8 mouse cellular contexts compared by ENCODE assay signal in the genomic region with DNA sequence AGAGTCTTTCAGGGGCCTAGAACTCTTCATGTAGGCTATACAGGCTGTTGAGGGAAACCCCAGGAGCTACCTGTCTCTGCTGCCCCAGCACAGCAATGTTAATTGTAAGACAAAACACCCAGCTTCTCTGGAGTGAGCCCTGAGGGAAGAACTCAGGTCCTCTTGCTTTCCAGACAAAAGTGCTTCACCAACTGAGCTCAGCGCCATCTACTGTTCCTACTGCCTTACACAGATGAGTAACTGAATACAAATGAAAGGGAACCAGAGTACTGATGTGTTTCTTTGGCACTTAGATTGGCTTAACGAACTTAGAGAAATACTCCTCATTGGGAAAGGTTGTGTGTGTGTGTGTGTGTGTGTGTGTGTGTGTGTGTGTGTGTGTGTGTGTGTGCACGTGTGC.
DNase-seq lines count a peak whose midpoint lies in the region; ATAC-seq and TF ChIP-seq lines count a peak whose summit lies in the region.
"Had no signal": no experiment of that assay in that cellular context is flagged by ENCODE, and none has a peak within 500 bp of the region (broad histone marks: within the 10 kb centered on the region; RNA-seq: fewer than 3 reads in every experiment).

No protein-coding gene starts in this region.

- H3K27me3 ChIP-seq in kidney, postnatal 0 days (ENCODE audit: insufficient read depth, low read length): no peaks in the 10 kb centered on the region
- no peaks in the 10 kb centered on the region for H3K27me3 ChIP-seq in liver, embryonic 12.5 days (replicated peaks)
- H3K27me3 ChIP-seq: neural tube, embryonic 12.5 days had no signal

- no peaks in the 10 kb centered on the region for H3K36me3 ChIP-seq in kidney, postnatal 0 days (ENCODE audit: insufficient read depth, low read length)
- no peaks in the 10 kb centered on the region for H3K36me3 ChIP-seq in liver, embryonic 12.5 days
- H3K36me3 ChIP-seq: neural tube, embryonic 12.5 days had no signal

- H3K4me3 ChIP-seq in kidney, postnatal 0 days (replicated peaks; ENCODE audit: low read depth, low read length): no peak overlapping the region
- H3K4me3 ChIP-seq in liver, embryonic 12.5 days: no peak overlapping the region
- H3K4me3 ChIP-seq: neural tube, embryonic 12.5 days had no signal

- intact Hi-C loops in heart, postnatal 10 days (cut with DNase I): no loop called here

- H3K27ac ChIP-seq in kidney, postnatal 0 days: no peak overlapping the region
- H3K27ac ChIP-seq in liver, embryonic 12.5 days: no peak overlapping the region
- H3K27ac ChIP-seq: neural tube, embryonic 12.5 days had no signal

- no peak overlapping the region for H3K4me2 ChIP-seq in kidney, postnatal 0 days (ENCODE audit: low read length)
- no peak overlapping the region for H3K4me2 ChIP-seq in liver, embryonic 12.5 days
- H3K4me2 ChIP-seq: neural tube, embryonic 12.5 days had no signal

- no peaks in the 10 kb centered on the region for H3K4me1 ChIP-seq in kidney, postnatal 0 days (replicated peaks; ENCODE audit: insufficient read depth, low read length)
- no peaks in the 10 kb centered on the region for H3K4me1 ChIP-seq in liver, embryonic 12.5 days
- H3K4me1 ChIP-seq: neural tube, embryonic 12.5 days had no signal

- WGBS in kidney, postnatal 0 days: 49% methylated on average over 3 of the region's 3 CpGs
- 41% methylated on average over 3 of the region's 3 CpGs for WGBS in liver, embryonic 12.5 days (ENCODE audit: insufficient replicate concordance)

- DNase-seq in kidney, postnatal 0 days (ENCODE audit: low spot score): peak; percentile 14
- DNase-seq in kidney, adult 8-10 months: no peak
- peak; percentile 7 for DNase-seq in Muller cell, postnatal 12 days (ENCODE audit: inconsistent ontology term)
- DNase-seq in embryo, embryonic 11 days: peak; percentile 39
- DNase-seq in retina, postnatal 1 day: peak; percentile 26
- DNase-seq in heart, postnatal 10 days: no peak

- no peak overlapping the region for H3K9ac ChIP-seq in kidney, postnatal 0 days (ENCODE audit: low read depth, low read length)
- H3K9ac ChIP-seq in liver, embryonic 12.5 days: no peak overlapping the region
- H3K9ac ChIP-seq: neural tube, embryonic 12.5 days had no signal

- no peaks in the 10 kb centered on the region for H3K9me3 ChIP-seq in kidney, postnatal 0 days (replicated peaks; ENCODE audit: low read length)
- H3K9me3 ChIP-seq in liver, embryonic 12.5 days (replicated peaks): no peaks in the 10 kb centered on the region
- H3K9me3 ChIP-seq: neural tube, embryonic 12.5 days had no signal

- no peak for ATAC-seq in kidney, postnatal 0 days (replicated peaks; ENCODE audit: low FRiP score, low read depth)
- ATAC-seq in liver, embryonic 12.5 days: no peak

- peak; percentile 56 for TF ChIP-seq CTCF in kidney, postnatal 0 days (IDR thresholded peaks at IDR 0.05; ENCODE audit: low read depth)

Comparison
In these comparisons a context has a peak if more than half of its experiments do, and no peak if none do; other contexts are left out.
1. DNase-seq: peak in kidney, postnatal 0 days (single experiment), Muller cell, postnatal 12 days (single experiment), embryo, embryonic 11 days (single experiment) and retina, postnatal 1 day (single experiment); none in kidney, adult 8-10 months (0 of 2) and heart, postnatal 10 days (0 of 2).